Mouse (Mus musculus): Measurements from ENCODE around the gene Ralgapa1.
A peak's percentile ranks its signal among the peaks of the same experiment; 100 is the strongest.
"Not testable (repeated sequence)": the region's sequence is repeated elsewhere in the genome, so short reads cannot be mapped to it uniquely, and the experiment has no call there.

Ralgapa1 gene

GRCm38 (mm10) chr12:55598537-55598886, 222.5 kb downstream of the Ralgapa1 start:
- no peak for DNase-seq

DNA sequence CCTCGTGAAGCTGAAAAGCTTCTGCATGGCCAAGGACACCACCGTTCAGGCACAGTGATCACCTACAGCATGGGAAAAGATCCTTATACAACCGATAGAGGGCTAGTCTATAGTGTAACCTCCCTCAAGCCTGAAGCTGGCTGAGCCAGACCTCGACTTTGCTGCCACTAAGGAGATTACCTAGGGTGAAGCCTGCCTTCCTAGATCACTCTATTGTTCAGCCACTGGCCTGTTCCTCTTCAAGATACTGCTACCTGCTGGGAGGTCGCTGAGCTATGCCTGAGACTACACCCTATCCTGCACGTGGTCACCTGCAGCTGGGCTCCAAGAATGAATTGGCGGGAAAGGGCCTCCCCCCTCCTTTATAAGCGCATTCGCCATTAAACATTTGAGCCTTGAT, 234.0 kb downstream of the Ralgapa1 start:
- DNase-seq = not testable (repeated sequence)

GRCm38 (mm10) chr12:55573794-55574193, 247.2 kb downstream of the Ralgapa1 start:
- DNase-seq = peak; percentile 11

- DNase-seq = no peak
Observed at GRCm38 (mm10) chr12:55573089-55573488, 247.9 kb downstream of the Ralgapa1 start.

DNA sequence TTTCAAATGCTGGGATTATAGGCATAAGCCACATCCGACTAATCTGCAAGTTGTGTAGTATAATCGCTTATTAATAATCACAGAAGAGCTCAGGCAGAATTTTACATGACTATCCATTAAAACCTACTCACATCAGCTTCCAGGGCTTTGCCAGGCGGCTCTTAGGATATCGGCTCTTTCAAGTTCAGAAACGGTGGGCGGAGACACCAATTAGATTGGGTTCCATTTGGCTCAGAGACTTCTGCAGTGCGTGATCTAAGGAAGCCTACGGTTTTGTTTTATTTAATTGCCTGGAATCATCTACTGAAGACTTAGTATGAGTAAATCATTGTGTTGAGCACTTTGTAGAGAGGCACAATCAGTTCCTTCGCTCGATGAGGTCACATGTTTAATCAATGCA, 249.3 kb downstream of the Ralgapa1 start:
- DNase-seq = no peak

DNA sequence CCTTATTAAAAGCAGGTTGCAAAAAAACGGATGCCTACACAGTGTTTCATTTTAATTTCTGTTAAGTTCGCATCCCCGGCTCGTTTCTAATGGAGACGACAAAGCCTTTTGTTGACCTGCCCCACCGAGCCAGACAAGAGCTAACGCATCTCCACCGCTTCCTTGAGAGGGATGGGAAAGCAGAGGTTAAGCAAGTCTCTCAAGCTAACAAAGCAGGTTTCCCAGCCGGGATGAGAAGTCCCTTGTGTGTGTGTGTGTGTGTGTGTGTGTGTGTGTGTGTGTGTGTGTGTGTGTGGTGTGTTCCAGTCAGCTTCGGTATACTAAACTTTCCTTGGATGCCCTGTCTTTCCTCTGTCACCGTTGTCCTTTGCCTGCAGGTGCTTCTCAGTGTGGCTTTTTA, 249.8 kb downstream of the Ralgapa1 start:
- no peak for DNase-seq

DNA sequence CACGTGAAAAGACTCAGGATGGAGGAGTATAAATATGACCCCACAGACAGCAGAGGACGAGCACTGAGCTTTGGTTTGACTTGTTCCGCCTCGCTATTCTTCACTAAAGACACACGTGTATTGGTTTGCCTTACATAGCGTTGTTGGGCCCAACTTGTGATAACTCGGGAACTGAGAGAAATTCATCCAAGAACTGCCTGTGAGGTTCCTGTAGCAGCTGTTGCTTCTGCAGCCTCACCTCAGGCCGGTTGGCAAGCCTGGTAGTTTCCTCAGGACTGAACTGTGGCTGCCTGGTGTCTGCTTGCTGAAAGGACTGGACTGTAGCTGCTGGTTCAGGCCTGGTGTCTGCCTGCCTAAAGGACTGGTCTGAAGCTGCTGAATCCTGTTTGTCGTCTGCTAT, 250.3 kb downstream of the Ralgapa1 start:
- no peak for DNase-seq

- DNase-seq = peak; percentile 30
Observed at GRCm38 (mm10) chr12:55569676-55570075, 251.3 kb downstream of the Ralgapa1 start.

GRCm38 (mm10) chr12:55568466-55568865, 252.5 kb downstream of the Ralgapa1 start:
- no peak for DNase-seq

- DNase-seq = no peak
Observed at GRCm38 (mm10) chr12:55566837-55567236, 254.1 kb downstream of the Ralgapa1 start.

GRCm38 (mm10) chr12:55565867-55566266, 255.1 kb downstream of the Ralgapa1 start:
- DNase-seq = no peak

- DNase-seq = no peak
Observed at GRCm38 (mm10) chr12:55565206-55565605, 255.8 kb downstream of the Ralgapa1 start, which contains the start of gene Aldoart2. Gene Aldoart2, plus strand, starts transcription at chr12:55565239.

- DNase-seq = no peak
Observed at GRCm38 (mm10) chr12:55564187-55564963, 256.6 kb downstream of the Ralgapa1 start.

- DNase-seq = no peak
Observed at GRCm38 (mm10) chr12:55563742-55564141, 257.2 kb downstream of the Ralgapa1 start.

GRCm38 (mm10) chr12:55560025-55560690, 260.8 kb downstream of the Ralgapa1 start:
- DNase-seq = peak; percentile 33

GRCm38 (mm10) chr12:55559184-55559855, 261.6 kb downstream of the Ralgapa1 start:
- DNase-seq = no peak

DNA sequence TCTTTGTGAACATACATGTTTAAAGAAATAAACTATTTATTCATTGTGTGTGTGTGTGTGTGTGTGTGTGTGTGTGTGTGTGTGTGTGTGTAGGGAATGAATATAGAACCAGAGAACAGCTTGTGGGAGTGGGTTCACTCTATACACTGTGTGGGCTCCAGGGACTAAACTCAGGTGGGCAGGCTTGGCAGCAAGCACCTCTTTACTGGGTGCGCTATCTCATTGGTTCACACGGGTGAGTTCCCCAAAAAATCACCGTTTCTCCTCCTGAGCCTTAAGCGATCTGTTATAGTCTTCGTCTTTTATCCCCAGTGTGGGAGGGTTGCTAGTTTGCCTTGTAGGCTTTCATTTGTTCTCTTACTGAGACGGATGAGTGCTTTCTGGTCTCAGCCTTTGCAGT, 263.1 kb downstream of the Ralgapa1 start:
- no peak for DNase-seq

- DNase-seq = not testable (repeated sequence)
Observed at GRCm38 (mm10) chr12:55554901-55555300, 266.1 kb downstream of the Ralgapa1 start.
